Mouse (Mus musculus) forebrain, embryonic 12.5 days (tissue): ENCODE measurements around the gene Ipmk. TPM values are rescaled to one million over a fixed set of nuclear protein-coding genes. Genes with fewer than 3 reads are reported as not detected.

ENCODE experiments used
- ATAC-seq: fragments of 200-750 bp; cut with Nextera tagmentation; 2 replicates; pipeline ENCODE4 v1.8.0; 2017; ENCODE audit warnings: moderate TSS enrichment; ENCODE audit not compliant: low FRiP score
- H3K27ac ChIP-seq: fragments of 300-500 bp; sonication (generic); 2 replicates; pipeline ENCODE4 v1.5.1; 2016; ENCODE audit warnings: mild to moderate bottlenecking
- H3K27me3 ChIP-seq: fragments of 300-500 bp; sonication (generic); 2 replicates; pipeline ENCODE4 v1.6.1; 2016; ENCODE audit warnings: mild to moderate bottlenecking
- H3K36me3 ChIP-seq: fragments of 300-500 bp; sonication (generic); replicated peaks from 2 replicates; pipeline ENCODE4 v1.6.1; 2016; ENCODE audit warnings: mild to moderate bottlenecking
- H3K4me1 ChIP-seq: fragments of 300-500 bp; sonication (generic); 2 replicates; pipeline ENCODE4 v1.6.1; 2016
- H3K4me2 ChIP-seq: fragments of 300-500 bp; sonication (generic); 2 replicates; pipeline ENCODE4 v1.6.1; 2016; ENCODE audit warnings: mild to moderate bottlenecking, moderate library complexity
- H3K4me3 ChIP-seq: fragments of 300-500 bp; sonication (generic); replicated peaks from 2 replicates; pipeline ENCODE4 v1.5.1; 2016; ENCODE audit warnings: mild to moderate bottlenecking
- H3K9ac ChIP-seq: fragments of 300-500 bp; sonication (generic); 2 replicates; pipeline ENCODE4 v1.6.1; 2016; ENCODE audit warnings: mild to moderate bottlenecking
- H3K9me3 ChIP-seq: fragments of 300-500 bp; sonication (generic); 2 replicates; pipeline ENCODE4 v1.6.1; 2016
- WGBS: fragments of 180-500 bp; shearing (Covaris S2); methylation state at CpG from one replicate; pipeline ENCODE4 v1.1.7; 2016; 5-methylcytosine and 5-hydroxymethylcytosine counted together
- polyA plus RNA-seq: library from polyadenylated mRNA; unstranded; fragments of >200 nt; fragmentation: Nextera tagmentation; extraction: Ambion mirVana; gene quantifications from 2 replicates; pipeline ENCODE4 v1.2.1, GENCODE M21; 2016

Gene Ipmk
- polyA plus RNA-seq, 1 experiment from 2014 or later = 24.8 TPM

- ATAC-seq = no peak
- WGBS = 94% methylated on average over 7 of the region's 7 CpGs
- no peaks in the 10 kb centered on the region for H3K27me3 ChIP-seq
Observed at GRCm38 (mm10) chr10:71342030-71342805, 5.3 kb upstream of the Ipmk start.

GRCm38 (mm10) chr10:71343130-71343529 lies 4.4 kb upstream of the Ipmk start:
- Histone ChIP-seq H3K27me3 (no peaks in the 10 kb centered on the region), H3K9ac (no peak overlapping the region), H3K4me2 (peak overlapping the region; percentile 55; the same call in 1 of the 2 replicates), H3K27ac (no peak overlapping the region), H3K4me3 (no peak overlapping the region), H3K9me3 (no peaks in the 10 kb centered on the region), H3K4me1 (peaks cover 24% of the 10 kb centered on the region), H3K36me3 (no peaks in the 10 kb centered on the region)
- ATAC-seq = no peak
- 82% methylated on average over 3 of the region's 3 CpGs for WGBS

More at GRCm38 (mm10) chr10:71342030-71342805, 5.3 kb upstream of the Ipmk start:
- Histone ChIP-seq H3K4me2 (no peak overlapping the region), H3K36me3 (no peaks in the 10 kb centered on the region), H3K27ac (no peak overlapping the region), H3K4me1 (peaks cover 23% of the 10 kb centered on the region), H3K9ac (no peak overlapping the region), H3K9me3 (no peaks in the 10 kb centered on the region), H3K4me3 (no peak overlapping the region)

- ATAC-seq = no peak
- no peaks in the 10 kb centered on the region for H3K36me3 ChIP-seq
- no peaks in the 10 kb centered on the region for H3K9me3 ChIP-seq
- H3K4me2 ChIP-seq = peak overlapping the region; percentile 55
- peaks cover 28% of the 10 kb centered on the region for H3K4me1 ChIP-seq
- H3K27ac ChIP-seq = no peak overlapping the region
- peak overlapping the region; percentile 77 for H3K4me3 ChIP-seq
- WGBS = 23% methylated on average over 14 of the region's 14 CpGs
- H3K9ac ChIP-seq = peak overlapping the region; percentile 86
- H3K27me3 ChIP-seq = no peaks in the 10 kb centered on the region
Observed at GRCm38 (mm10) chr10:71343567-71344265, 3.8 kb upstream of the Ipmk start.

DNA sequence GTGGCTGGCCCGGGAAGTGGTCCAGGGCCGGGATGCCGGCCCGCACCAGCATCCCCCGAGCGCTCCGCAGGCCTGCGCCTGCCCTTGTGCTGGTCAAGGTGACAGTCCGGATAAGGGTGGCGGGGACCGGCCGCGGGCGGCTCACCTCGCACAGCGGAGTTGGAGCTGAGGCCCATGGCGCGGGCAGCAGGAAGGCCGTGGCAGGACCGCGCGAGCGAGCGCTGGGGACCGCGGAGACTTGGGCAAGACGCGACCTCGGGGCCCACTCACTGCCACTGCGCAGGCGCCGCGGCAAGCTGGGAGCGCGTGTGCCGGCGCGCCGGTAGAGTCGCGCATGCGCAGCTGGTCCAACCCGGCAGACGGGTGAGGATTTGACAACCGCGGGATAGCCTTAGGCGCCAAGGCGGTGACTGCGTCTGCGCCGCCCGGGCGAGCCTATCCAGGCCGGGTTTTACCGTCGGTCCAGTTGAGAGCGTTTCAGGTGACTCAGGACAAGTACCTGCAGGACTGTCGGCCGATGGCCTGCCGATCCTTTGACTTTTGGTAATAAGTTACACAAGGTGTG lies 2.9 kb upstream of the Ipmk start, which contains the start of gene Cisd1:
Gene Cisd1, minus strand, starts transcription at position 376 of the 565 bp plus-strand sequence.
- H3K27me3 ChIP-seq = no peaks in the 10 kb centered on the region
- peak; percentile 83 for ATAC-seq
- H3K27ac ChIP-seq = peak within 1 kb of the TSS; percentile 70
- no peaks in the 10 kb centered on the region for H3K36me3 ChIP-seq
- H3K9ac ChIP-seq = peak within 1 kb of the TSS; percentile 86
- under 1% methylated on average over 60 of the region's 60 CpGs for WGBS
- H3K4me2 ChIP-seq = peak within 1 kb of the TSS; percentile 55
- H3K9me3 ChIP-seq = no peaks in the 10 kb centered on the region
- H3K4me3 ChIP-seq = peak within 1 kb of the TSS; percentile 77
- H3K4me1 ChIP-seq = peaks cover 34% of the 10 kb centered on the region

- Histone ChIP-seq H3K27ac (no peak overlapping the region), H3K9ac (no peak overlapping the region), H3K4me3 (no peak overlapping the region), H3K4me1 (peaks cover 34% of the 10 kb centered on the region), H3K4me2 (no peak overlapping the region), H3K27me3 (no peaks in the 10 kb centered on the region), H3K9me3 (no peaks in the 10 kb centered on the region), H3K36me3 (no peaks in the 10 kb centered on the region)
- no peak for ATAC-seq
- 53% methylated on average over 2 of the region's 2 CpGs for WGBS
Observed at GRCm38 (mm10) chr10:71346106-71346505, 1.5 kb upstream of the Ipmk start.

- peak overlapping the region; percentile 90 for H3K4me3 ChIP-seq
- no peaks in the 10 kb centered on the region for H3K9me3 ChIP-seq
- peak overlapping the region; percentile 95 for H3K4me2 ChIP-seq
- no peaks in the 10 kb centered on the region for H3K27me3 ChIP-seq
- no peak; the same call in 1 of the 2 replicates for ATAC-seq
- 14% methylated on average over 13 of the region's 13 CpGs for whole genome bisulfite sequencing
- peak overlapping the region; percentile 82 for H3K27ac ChIP-seq
- H3K9ac ChIP-seq = peak overlapping the region; percentile 50
- H3K36me3 ChIP-seq = 0 out of 2 replicates have a peak, but pooled peaks cover 3% of the 10 kb centered on the region
- H3K4me1 ChIP-seq = peaks cover 34% of the 10 kb centered on the region
Observed at GRCm38 (mm10) chr10:71346722-71347508, 648 bp upstream of the Ipmk start.

DNA sequence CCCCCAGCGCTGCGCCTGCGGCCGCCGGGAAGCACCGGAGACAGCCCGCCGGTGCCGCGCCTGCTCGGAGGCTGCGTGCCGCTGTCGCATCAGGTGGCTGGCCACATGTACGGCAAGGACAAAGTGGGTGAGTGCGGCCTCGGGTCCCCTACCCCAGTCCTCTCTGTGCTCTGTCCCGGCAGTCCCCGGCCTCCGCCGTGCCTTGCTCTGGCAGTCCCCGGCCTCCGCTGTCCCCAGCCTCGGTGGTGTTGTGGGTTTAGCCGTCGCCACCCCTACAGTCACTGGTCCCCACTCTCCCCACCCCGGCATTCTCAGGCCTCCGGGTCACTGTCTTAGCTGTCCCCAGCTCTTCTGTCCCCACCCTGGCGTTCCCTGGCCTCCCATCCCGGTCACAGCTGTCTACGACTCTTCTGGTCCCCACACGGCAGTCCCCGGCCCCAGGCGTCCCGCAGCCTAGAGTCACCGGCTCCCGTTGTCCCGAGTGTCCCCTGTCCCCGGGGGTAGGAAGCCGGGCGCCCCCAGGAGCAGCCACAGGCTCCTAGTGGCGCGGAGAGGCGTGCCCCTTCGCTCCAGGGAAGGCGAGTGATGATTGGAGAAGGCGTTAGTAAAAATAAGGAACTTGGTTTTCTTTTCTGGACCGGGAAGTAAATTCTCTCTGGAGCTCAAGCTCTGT lies 537 bp downstream of the Ipmk start:
- peak; percentile 69 for ATAC-seq
- Histone ChIP-seq H3K4me1 (peaks cover 34% of the 10 kb centered on the region), H3K9ac (peak overlapping the region; percentile 92), H3K9me3 (no peaks in the 10 kb centered on the region), H3K27me3 (no peaks in the 10 kb centered on the region), H3K4me2 (peak overlapping the region; percentile 95), H3K4me3 (peak overlapping the region; percentile 90), H3K36me3 (0 out of 2 replicates have a peak, but pooled peaks cover 3% of the 10 kb centered on the region), H3K27ac (peak overlapping the region; percentile 82)
- WGBS = under 1% methylated on average over 48 of the region's 48 CpGs

- H3K27ac ChIP-seq = peak overlapping the region; percentile 82; the same call in 1 of the 2 replicates
Observed at GRCm38 (mm10) chr10:71348637-71349280, 1.2 kb downstream of the Ipmk start.

DNA sequence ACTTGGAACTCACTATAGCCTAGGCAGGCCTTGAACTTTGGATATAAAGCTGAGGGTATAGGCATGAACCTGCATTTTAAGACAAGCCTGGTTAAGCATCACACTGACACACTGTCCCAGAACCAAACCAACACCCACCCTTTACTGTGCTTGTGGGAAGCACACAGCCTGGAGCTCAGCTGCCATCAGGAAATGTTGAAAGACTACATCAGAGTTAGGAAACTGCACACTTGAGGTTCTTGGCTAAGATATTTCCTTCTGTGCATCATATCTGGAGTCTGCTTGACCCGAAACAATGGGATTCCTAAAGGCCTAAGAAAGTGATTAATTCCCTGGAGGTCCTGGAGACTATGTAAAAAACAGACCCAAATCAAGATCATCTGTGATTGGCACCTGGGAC lies 1.7 kb downstream of the Ipmk start:
- WGBS = 78% methylated on average over 1 of the region's 1 CpGs
- Histone ChIP-seq H3K4me1 (peaks cover 27% of the 10 kb centered on the region), H3K9ac (peak overlapping the region; percentile 92; the same call in 1 of the 2 replicates), H3K9me3 (no peaks in the 10 kb centered on the region), H3K27me3 (no peaks in the 10 kb centered on the region), H3K36me3 (0 out of 2 replicates have a peak, but pooled peaks cover 3% of the 10 kb centered on the region), H3K4me3 (peak overlapping the region; percentile 90; the same call in 1 of the 2 replicates), H3K27ac (no peak overlapping the region), H3K4me2 (peak overlapping the region; percentile 95)
- no peak for ATAC-seq

More at GRCm38 (mm10) chr10:71348637-71349280, 1.2 kb downstream of the Ipmk start:
- Histone ChIP-seq H3K9me3 (no peaks in the 10 kb centered on the region), H3K4me1 (peaks cover 31% of the 10 kb centered on the region), H3K36me3 (0 out of 2 replicates have a peak, but pooled peaks cover 3% of the 10 kb centered on the region), H3K4me3 (peak overlapping the region; percentile 90), H3K9ac (peak overlapping the region; percentile 92), H3K4me2 (peak overlapping the region; percentile 95), H3K27me3 (no peaks in the 10 kb centered on the region)
- no peak for ATAC-seq
- WGBS = 28% methylated on average over 16 of the region's 16 CpGs

DNA sequence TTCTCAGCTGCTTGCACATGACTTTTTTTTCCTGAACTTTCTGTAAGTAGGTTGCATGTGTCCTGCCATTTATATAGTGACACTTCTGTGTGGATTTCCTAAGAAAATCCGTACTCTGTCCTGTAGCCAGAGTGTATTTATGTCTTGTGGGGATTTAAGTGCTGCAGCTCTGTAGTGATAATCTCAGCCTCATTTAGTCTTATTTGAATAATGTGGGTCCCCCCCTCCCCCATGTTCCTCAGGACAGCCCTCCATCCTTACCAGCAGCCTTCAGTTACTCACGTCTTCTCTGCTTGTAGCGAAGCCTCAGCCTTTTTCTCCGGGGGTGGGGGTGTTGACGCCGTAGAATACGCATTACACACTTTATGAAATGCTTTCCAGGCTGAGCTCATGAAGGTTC lies 3.7 kb downstream of the Ipmk start:
- H3K36me3 ChIP-seq = 0 out of 2 replicates have a peak, but pooled peaks cover 3% of the 10 kb centered on the region
- WGBS = 95% methylated on average over 7 of the region's 7 CpGs
- no peak overlapping the region for H3K9ac ChIP-seq

DNA sequence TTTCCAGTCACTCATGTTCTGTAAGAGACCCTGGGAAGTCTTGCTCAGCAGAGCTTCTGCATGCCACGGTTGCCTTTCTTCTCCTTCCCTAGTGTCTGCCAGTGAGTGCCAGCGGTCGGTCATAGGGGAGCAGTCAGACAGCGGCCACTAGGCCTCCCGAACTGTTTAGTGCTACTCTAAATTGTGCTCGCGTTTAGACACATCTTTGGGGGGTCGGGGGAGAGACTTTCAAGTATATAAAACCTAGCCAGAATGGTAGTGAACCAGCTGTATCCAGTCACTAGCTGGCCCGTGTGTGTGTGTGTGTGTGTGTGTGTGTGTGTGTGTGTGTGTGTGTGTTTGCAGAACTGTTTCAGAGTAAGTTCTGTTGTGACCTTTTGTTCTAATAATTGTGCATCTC lies 6.3 kb downstream of the Ipmk start:
- peaks cover 7% of the 10 kb centered on the region for H3K4me1 ChIP-seq
- H3K4me2 ChIP-seq = no peak overlapping the region
- H3K36me3 ChIP-seq = 0 out of 2 replicates have a peak, but pooled peaks cover 3% of the 10 kb centered on the region
- no peak overlapping the region for H3K9ac ChIP-seq
- H3K4me3 ChIP-seq = no peak overlapping the region
- ATAC-seq = no peak
- 84% methylated on average over 9 of the region's 9 CpGs for WGBS
- no peak overlapping the region for H3K27ac ChIP-seq
- H3K9me3 ChIP-seq = no peaks in the 10 kb centered on the region
- H3K27me3 ChIP-seq = no peaks in the 10 kb centered on the region

More for the DNA sequence above, 3.7 kb downstream of the Ipmk start:
- Histone ChIP-seq H3K9me3 (no peaks in the 10 kb centered on the region), H3K27me3 (no peaks in the 10 kb centered on the region), H3K27ac (no peak overlapping the region), H3K4me1 (peaks cover 21% of the 10 kb centered on the region), H3K4me2 (no peak overlapping the region), H3K4me3 (no peak overlapping the region)
- ATAC-seq = no peak
